Mouse (Mus musculus): Measurements from ENCODE around the gene CN725425. TPM values are rescaled to one million over a fixed set of nuclear protein-coding genes. Genes with fewer than 3 reads are reported as not detected.

Gene CN725425
- polyA plus RNA-seq, 1 experiment from 2014 or later = not detected

- 90% methylated on average over 3 of the region's 3 CpGs for WGBS
- H3K4me2 ChIP-seq = no peak overlapping the region
- H3K36me3 ChIP-seq = no peaks in the 10 kb centered on the region
- H3K27me3 ChIP-seq = no peaks in the 10 kb centered on the region
- ATAC-seq (ENCODE audit: low read depth) = no peak
- H3K9me3 ChIP-seq = no peaks in the 10 kb centered on the region
- no peak overlapping the region for H3K9ac ChIP-seq
- H3K27ac ChIP-seq (replicated peaks) = no peak overlapping the region
- H3K4me1 ChIP-seq (replicated peaks) = no peaks in the 10 kb centered on the region
- no peak overlapping the region for H3K4me3 ChIP-seq
Observed at GRCm38 (mm10) chr15:91240683-91241335, 41.5 kb downstream of the CN725425 start.

- H3K27me3 ChIP-seq = no peaks in the 10 kb centered on the region
- no peak for ATAC-seq (ENCODE audit: low read depth)
- WGBS = 69% methylated on average over 6 of the region's 6 CpGs
Observed at GRCm38 (mm10) chr15:91250815-91251214, 51.5 kb downstream of the CN725425 start.

GRCm38 (mm10) chr15:91251544-91252408 is 52.5 kb downstream of the CN725425 start:
- Histone ChIP-seq H3K4me3 (no peak overlapping the region), H3K9ac (no peak overlapping the region), H3K27ac (replicated peaks) (no peak overlapping the region), H3K4me1 (replicated peaks) (0 out of 2 replicates have a peak, but pooled peaks cover 4% of the 10 kb centered on the region), H3K36me3 (no peaks in the 10 kb centered on the region), H3K4me2 (no peak overlapping the region), H3K27me3 (no peaks in the 10 kb centered on the region), H3K9me3 (no peaks in the 10 kb centered on the region)
- WGBS = 71% methylated on average over 9 of the region's 9 CpGs
- no peak for ATAC-seq (ENCODE audit: low read depth)

More at GRCm38 (mm10) chr15:91250815-91251214, 51.5 kb downstream of the CN725425 start:
- 0 out of 2 replicates have a peak, but pooled peaks cover 4% of the 10 kb centered on the region for H3K4me1 ChIP-seq (replicated peaks)
- H3K4me3 ChIP-seq = no peak overlapping the region
- H3K36me3 ChIP-seq = no peaks in the 10 kb centered on the region
- H3K9ac ChIP-seq = no peak overlapping the region
- no peaks in the 10 kb centered on the region for H3K9me3 ChIP-seq
- H3K4me2 ChIP-seq = no peak overlapping the region
- no peak overlapping the region for H3K27ac ChIP-seq (replicated peaks)

- H3K4me2 ChIP-seq = no peak overlapping the region
Observed at GRCm38 (mm10) chr15:91252956-91253355, 53.7 kb downstream of the CN725425 start.

GRCm38 (mm10) chr15:91255308-91255707 is 56.0 kb downstream of the CN725425 start:
- no peaks in the 10 kb centered on the region for H3K36me3 ChIP-seq
- no peak overlapping the region for H3K4me2 ChIP-seq
- no peak overlapping the region for H3K27ac ChIP-seq (replicated peaks)
- H3K4me1 ChIP-seq (replicated peaks) = peaks cover 7% of the 10 kb centered on the region; the same call in 1 of the 2 replicates
- WGBS = 93% methylated on average over 2 of the region's 2 CpGs
- no peak overlapping the region for H3K9ac ChIP-seq
- no peaks in the 10 kb centered on the region for H3K27me3 ChIP-seq
- no peaks in the 10 kb centered on the region for H3K9me3 ChIP-seq
- no peak for ATAC-seq (ENCODE audit: low read depth)
- no peak overlapping the region for H3K4me3 ChIP-seq

More at GRCm38 (mm10) chr15:91252956-91253355, 53.7 kb downstream of the CN725425 start:
- Histone ChIP-seq H3K4me1 (replicated peaks) (0 out of 2 replicates have a peak, but pooled peaks cover 4% of the 10 kb centered on the region), H3K4me3 (no peak overlapping the region), H3K9me3 (no peaks in the 10 kb centered on the region), H3K27ac (replicated peaks) (no peak overlapping the region), H3K36me3 (no peaks in the 10 kb centered on the region), H3K27me3 (no peaks in the 10 kb centered on the region), H3K9ac (no peak overlapping the region)
- 52% methylated on average over 8 of the region's 8 CpGs for WGBS
- ATAC-seq (ENCODE audit: low read depth) = no peak

GRCm38 (mm10) chr15:91257140-91257539 is 57.8 kb downstream of the CN725425 start:
- Histone ChIP-seq H3K4me2 (no peak overlapping the region), H3K4me3 (no peak overlapping the region), H3K4me1 (replicated peaks) (peaks cover 7% of the 10 kb centered on the region; the same call in 1 of the 2 replicates), H3K36me3 (no peaks in the 10 kb centered on the region), H3K9me3 (no peaks in the 10 kb centered on the region), H3K27ac (replicated peaks) (no peak overlapping the region), H3K9ac (no peak overlapping the region), H3K27me3 (no peaks in the 10 kb centered on the region)
- ATAC-seq (ENCODE audit: low read depth) = no peak
- WGBS = 79% methylated on average over 11 of the region's 11 CpGs

GRCm38 (mm10) chr15:91260578-91260977 is 61.3 kb downstream of the CN725425 start:
- H3K9me3 ChIP-seq = no peaks in the 10 kb centered on the region
- H3K4me3 ChIP-seq = no peak overlapping the region
- no peaks in the 10 kb centered on the region for H3K36me3 ChIP-seq
- H3K27me3 ChIP-seq = no peaks in the 10 kb centered on the region
- WGBS = 69% methylated on average over 5 of the region's 5 CpGs
- no peak overlapping the region for H3K9ac ChIP-seq
- ATAC-seq (ENCODE audit: low read depth) = peak; percentile 77; the same call in 1 of the 2 replicates
- H3K27ac ChIP-seq (replicated peaks) = peak overlapping the region; percentile 46; the same call in 1 of the 2 replicates
- H3K4me2 ChIP-seq = no peak overlapping the region
- H3K4me1 ChIP-seq (replicated peaks) = peaks cover 7% of the 10 kb centered on the region; the same call in 1 of the 2 replicates

GRCm38 (mm10) chr15:91263926-91264325 is 64.6 kb downstream of the CN725425 start:
- Histone ChIP-seq H3K4me1 (replicated peaks) (peaks cover 7% of the 10 kb centered on the region; the same call in 1 of the 2 replicates), H3K9ac (no peak overlapping the region), H3K9me3 (no peaks in the 10 kb centered on the region), H3K27me3 (no peaks in the 10 kb centered on the region), H3K4me3 (no peak overlapping the region), H3K27ac (replicated peaks) (no peak overlapping the region), H3K4me2 (no peak overlapping the region), H3K36me3 (no peaks in the 10 kb centered on the region)
- WGBS = 89% methylated on average over 1 of the region's 1 CpGs
- ATAC-seq (ENCODE audit: low read depth) = no peak

- no peak overlapping the region for H3K4me3 ChIP-seq
- H3K27me3 ChIP-seq = no peaks in the 10 kb centered on the region
- no peak for ATAC-seq (ENCODE audit: low read depth)
- no peak overlapping the region for H3K27ac ChIP-seq (replicated peaks)
- H3K9ac ChIP-seq = no peak overlapping the region
- WGBS = 82% methylated on average over 4 of the region's 4 CpGs
- peaks cover 4% of the 10 kb centered on the region; the same call in 1 of the 2 replicates for H3K36me3 ChIP-seq
- H3K4me1 ChIP-seq (replicated peaks) = no peaks in the 10 kb centered on the region
- no peaks in the 10 kb centered on the region for H3K9me3 ChIP-seq
- no peak overlapping the region for H3K4me2 ChIP-seq
Observed at GRCm38 (mm10) chr15:91268532-91268931, 69.2 kb downstream of the CN725425 start.

- Histone ChIP-seq H3K9me3 (no peaks in the 10 kb centered on the region), H3K27me3 (no peaks in the 10 kb centered on the region), H3K9ac (no peak overlapping the region), H3K4me2 (no peak overlapping the region), H3K36me3 (peaks cover 4% of the 10 kb centered on the region; the same call in 1 of the 2 replicates), H3K4me1 (replicated peaks) (no peaks in the 10 kb centered on the region), H3K4me3 (no peak overlapping the region), H3K27ac (replicated peaks) (no peak overlapping the region)
- 86% methylated on average over 3 of the region's 3 CpGs for WGBS
- ATAC-seq (ENCODE audit: low read depth) = no peak
Observed at GRCm38 (mm10) chr15:91275961-91276360, 76.7 kb downstream of the CN725425 start.

- 93% methylated on average over 5 of the region's 5 CpGs for WGBS
- Histone ChIP-seq H3K27me3 (no peaks in the 10 kb centered on the region), H3K9ac (no peak overlapping the region), H3K9me3 (no peaks in the 10 kb centered on the region), H3K4me3 (no peak overlapping the region), H3K4me2 (no peak overlapping the region), H3K36me3 (no peaks in the 10 kb centered on the region), H3K27ac (replicated peaks) (no peak overlapping the region), H3K4me1 (replicated peaks) (no peaks in the 10 kb centered on the region)
- ATAC-seq (ENCODE audit: low read depth) = no peak
Observed at GRCm38 (mm10) chr15:91279571-91279970, 80.3 kb downstream of the CN725425 start.

GRCm38 (mm10) chr15:91281521-91281920 is 82.2 kb downstream of the CN725425 start:
- Histone ChIP-seq H3K9ac (no peak overlapping the region), H3K4me1 (replicated peaks) (no peaks in the 10 kb centered on the region), H3K9me3 (no peaks in the 10 kb centered on the region), H3K27me3 (no peaks in the 10 kb centered on the region), H3K27ac (replicated peaks) (no peak overlapping the region), H3K4me3 (no peak overlapping the region), H3K36me3 (no peaks in the 10 kb centered on the region), H3K4me2 (no peak overlapping the region)
- 89% methylated on average over 5 of the region's 5 CpGs for WGBS
- ATAC-seq (ENCODE audit: low read depth) = no peak
